Mouse (Mus musculus): ENCODE measurements around the gene Sp8. TPM values are rescaled to one million over a fixed set of nuclear protein-coding genes. Genes with fewer than 3 reads are reported as not detected.

Sp8 gene
- polyA plus RNA-seq, 1 experiment, result 0.03 TPM

DNA sequence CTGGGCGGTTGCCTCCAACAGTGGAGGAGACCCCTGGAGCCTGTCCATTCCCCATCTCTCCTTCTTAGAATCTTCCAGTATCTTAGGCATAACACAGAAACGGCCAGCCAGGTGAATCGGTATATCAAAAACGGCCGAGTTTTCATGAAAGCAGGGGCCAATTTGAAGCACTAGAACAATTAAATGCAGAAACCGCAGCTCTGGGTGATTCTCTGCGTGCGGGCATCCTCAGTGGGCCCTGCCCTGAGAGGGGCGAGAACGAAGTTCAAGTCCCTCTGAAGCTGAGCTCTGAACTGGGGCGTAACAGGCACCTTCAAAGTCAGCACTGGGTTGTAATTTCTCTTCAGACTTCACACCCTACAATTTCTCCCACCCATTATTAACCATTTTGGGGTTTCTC is 8.8 kb upstream of the Sp8 start:
- DNase-seq, result no peak
- Histone ChIP-seq H3K4me1 (replicated peaks; ENCODE audit: control insufficient read depth, insufficient read depth, low read length) (no peaks in the 10 kb centered on the region; the same call in 1 of the 2 replicates), H3K27ac (ENCODE audit: control insufficient read depth, insufficient read depth, low read length) (no peak overlapping the region), H3K4me3 (ENCODE audit: control insufficient read depth, insufficient read depth, low read length) (no peak overlapping the region), H3K36me3 (ENCODE audit: control insufficient read depth, insufficient read depth, low read length) (no peaks in the 10 kb centered on the region), H3K27me3 (ENCODE audit: control insufficient read depth, insufficient read depth, low read length) (peaks cover 30% of the 10 kb centered on the region)
- TF ChIP-seq CTCF (IDR thresholded peaks at IDR 0.05; ENCODE audit: borderline replicate concordance, control insufficient read depth, extremely low read depth, insufficient read depth, low read length, poor library complexity) (no peak), POLR2A (IDR thresholded peaks at IDR 0.05; ENCODE audit: control insufficient read depth, extremely low read depth, insufficient read depth, low read length, poor library complexity) (no peak)
- WGBS, result 7% methylated on average over 11 of the region's 11 CpGs

DNA sequence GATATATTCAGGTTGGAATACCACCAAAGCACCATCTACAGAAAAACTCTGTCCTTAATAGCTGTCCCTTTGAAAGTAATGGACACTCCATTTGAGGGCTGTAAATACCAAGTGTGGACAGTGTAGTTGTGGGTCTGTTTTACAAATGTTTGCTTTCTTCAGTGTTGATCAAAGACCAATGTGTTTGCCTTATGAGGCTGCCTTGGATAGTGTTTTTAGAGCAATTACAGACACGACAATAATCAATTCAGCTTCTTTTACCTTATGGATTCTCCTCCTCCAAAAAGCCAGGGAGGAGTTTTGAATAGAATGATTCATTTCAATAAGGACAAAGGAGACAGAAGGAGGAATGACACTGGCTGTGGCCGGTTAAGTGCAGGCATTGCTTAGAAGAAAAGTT is 7.9 kb upstream of the Sp8 start:
- H3K4me3 ChIP-seq (ENCODE audit: control insufficient read depth, insufficient read depth, low read length), result no peak overlapping the region
- no peak overlapping the region for H3K27ac ChIP-seq (ENCODE audit: control insufficient read depth, insufficient read depth, low read length)
- peaks cover 38% of the 10 kb centered on the region for H3K27me3 ChIP-seq (ENCODE audit: control insufficient read depth, insufficient read depth, low read length)
- H3K36me3 ChIP-seq (ENCODE audit: control insufficient read depth, insufficient read depth, low read length), result no peaks in the 10 kb centered on the region
- DNase-seq, result no peak
- WGBS, result 8% methylated on average over 2 of the region's 2 CpGs
- TF ChIP-seq CTCF (IDR thresholded peaks at IDR 0.05; ENCODE audit: borderline replicate concordance, control insufficient read depth, extremely low read depth, insufficient read depth, low read length, poor library complexity) (no peak), POLR2A (IDR thresholded peaks at IDR 0.05; ENCODE audit: control insufficient read depth, extremely low read depth, insufficient read depth, low read length, poor library complexity) (no peak)
- H3K4me1 ChIP-seq (replicated peaks; ENCODE audit: control insufficient read depth, insufficient read depth, low read length), result no peaks in the 10 kb centered on the region; the same call in 1 of the 2 replicates

DNA sequence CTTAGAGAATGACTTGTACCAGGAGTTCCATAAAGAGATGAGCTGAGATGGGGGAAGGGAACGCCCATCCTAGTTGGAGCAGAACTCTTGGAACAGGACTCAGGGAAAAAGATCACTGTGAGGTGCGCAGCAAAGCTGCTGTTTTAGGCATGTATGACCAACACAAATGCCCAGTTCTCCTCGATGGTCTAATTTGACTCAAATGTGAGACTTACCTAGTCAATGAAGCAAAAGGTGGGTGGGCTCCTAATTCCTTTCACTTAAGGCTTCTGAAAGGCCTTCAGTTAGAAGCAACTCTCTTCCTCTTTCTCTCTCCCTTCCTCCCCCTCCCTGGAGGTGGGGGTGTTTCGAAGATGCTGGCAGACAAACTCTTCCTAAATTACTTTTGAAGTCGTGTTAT is 6.7 kb upstream of the Sp8 start:
- Histone ChIP-seq H3K36me3 (ENCODE audit: control insufficient read depth, insufficient read depth, low read length) (no peaks in the 10 kb centered on the region), H3K27ac (ENCODE audit: control insufficient read depth, insufficient read depth, low read length) (no peak overlapping the region), H3K4me3 (ENCODE audit: control insufficient read depth, insufficient read depth, low read length) (no peak overlapping the region), H3K27me3 (ENCODE audit: control insufficient read depth, insufficient read depth, low read length) (peaks cover 38% of the 10 kb centered on the region), H3K4me1 (replicated peaks; ENCODE audit: control insufficient read depth, insufficient read depth, low read length) (no peaks in the 10 kb centered on the region; the same call in 1 of the 2 replicates)
- 24% methylated on average over 5 of the region's 5 CpGs for WGBS
- TF ChIP-seq CTCF (IDR thresholded peaks at IDR 0.05; ENCODE audit: borderline replicate concordance, control insufficient read depth, extremely low read depth, insufficient read depth, low read length, poor library complexity) (no peak), POLR2A (IDR thresholded peaks at IDR 0.05; ENCODE audit: control insufficient read depth, extremely low read depth, insufficient read depth, low read length, poor library complexity) (no peak)
- DNase-seq, result no peak

DNA sequence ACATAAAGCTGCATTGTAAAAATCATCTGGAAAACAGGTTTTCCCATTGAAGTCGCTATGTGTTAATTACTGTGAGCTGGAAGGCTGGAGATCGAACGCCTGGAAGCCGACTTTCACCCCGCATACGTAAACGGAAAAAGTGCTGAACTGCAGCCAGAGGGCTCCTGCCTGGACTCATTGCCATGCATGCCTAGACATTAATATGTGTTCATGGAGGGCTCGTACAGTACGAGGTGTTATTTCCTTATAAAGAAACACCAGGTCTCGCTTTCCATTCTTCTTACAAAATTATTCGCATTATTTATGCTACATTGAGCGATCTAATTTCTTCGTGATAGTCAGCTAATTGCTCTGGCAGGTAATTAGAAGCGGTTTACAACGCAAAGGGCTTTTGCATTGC is 5.8 kb upstream of the Sp8 start:
- no peak for DNase-seq
- H3K4me3 ChIP-seq (ENCODE audit: control insufficient read depth, insufficient read depth, low read length), result no peak overlapping the region
- no peak for TF ChIP-seq POLR2A (IDR thresholded peaks at IDR 0.05; ENCODE audit: control insufficient read depth, extremely low read depth, insufficient read depth, low read length, poor library complexity)
- TF ChIP-seq CTCF (IDR thresholded peaks at IDR 0.05; ENCODE audit: borderline replicate concordance, control insufficient read depth, extremely low read depth, insufficient read depth, low read length, poor library complexity), result no peak
- no peaks in the 10 kb centered on the region for H3K36me3 ChIP-seq (ENCODE audit: control insufficient read depth, insufficient read depth, low read length)
- H3K27me3 ChIP-seq (ENCODE audit: control insufficient read depth, insufficient read depth, low read length), result peaks cover 38% of the 10 kb centered on the region
- 7% methylated on average over 15 of the region's 15 CpGs for WGBS
- no peaks in the 10 kb centered on the region; the same call in 1 of the 2 replicates for H3K4me1 ChIP-seq (replicated peaks; ENCODE audit: control insufficient read depth, insufficient read depth, low read length)
- no peak overlapping the region for H3K27ac ChIP-seq (ENCODE audit: control insufficient read depth, insufficient read depth, low read length)

- Histone ChIP-seq H3K27me3 (ENCODE audit: control insufficient read depth, insufficient read depth, low read length) (peaks cover 37% of the 10 kb centered on the region), H3K4me3 (ENCODE audit: control insufficient read depth, insufficient read depth, low read length) (no peak overlapping the region), H3K4me1 (replicated peaks; ENCODE audit: control insufficient read depth, insufficient read depth, low read length) (no peaks in the 10 kb centered on the region; the same call in 1 of the 2 replicates), H3K27ac (ENCODE audit: control insufficient read depth, insufficient read depth, low read length) (no peak overlapping the region), H3K36me3 (ENCODE audit: control insufficient read depth, insufficient read depth, low read length) (no peaks in the 10 kb centered on the region)
- no peak for DNase-seq
- WGBS, result 11% methylated on average over 12 of the region's 12 CpGs
- TF ChIP-seq POLR2A (IDR thresholded peaks at IDR 0.05; ENCODE audit: control insufficient read depth, extremely low read depth, insufficient read depth, low read length, poor library complexity) (no peak), CTCF (IDR thresholded peaks at IDR 0.05; ENCODE audit: borderline replicate concordance, control insufficient read depth, extremely low read depth, insufficient read depth, low read length, poor library complexity) (no peak)
These were observed 5.3 kb upstream of the Sp8 start for GRCm38 (mm10) chr12:118840861-118841260.

- H3K27ac ChIP-seq (ENCODE audit: control insufficient read depth, insufficient read depth, low read length), result no peak overlapping the region
- no peaks in the 10 kb centered on the region for H3K36me3 ChIP-seq (ENCODE audit: control insufficient read depth, insufficient read depth, low read length)
- no peak for DNase-seq
- H3K4me1 ChIP-seq (replicated peaks; ENCODE audit: control insufficient read depth, insufficient read depth, low read length), result peaks cover under 1% of the 10 kb centered on the region
- H3K4me3 ChIP-seq (ENCODE audit: control insufficient read depth, insufficient read depth, low read length), result no peak overlapping the region
- TF ChIP-seq CTCF (IDR thresholded peaks at IDR 0.05; ENCODE audit: borderline replicate concordance, control insufficient read depth, extremely low read depth, insufficient read depth, low read length, poor library complexity), result no peak
- TF ChIP-seq POLR2A (IDR thresholded peaks at IDR 0.05; ENCODE audit: control insufficient read depth, extremely low read depth, insufficient read depth, low read length, poor library complexity), result no peak
- H3K27me3 ChIP-seq (ENCODE audit: control insufficient read depth, insufficient read depth, low read length), result peaks cover 35% of the 10 kb centered on the region
- WGBS, result 15% methylated on average over 5 of the region's 5 CpGs
These were observed 4.7 kb upstream of the Sp8 start for GRCm38 (mm10) chr12:118841381-118841922.

Data from thymus, adult 2 months (tissue).